Mouse (Mus musculus) hematopoietic multipotent progenitor cell, adult 10-12 weeks (in vitro differentiated cells): ENCODE data around the gene Nop9. TPM values are rescaled to one million over a fixed set of nuclear protein-coding genes. Genes with fewer than 3 reads are reported as not detected.

Experiments
- polyA plus RNA-seq: library from polyadenylated mRNA; stranded (reverse); fragments of >175 nt; gene quantifications from 2 replicates; pipeline ENCODE4 v1.2.3, GENCODE M21; 2012; ENCODE audit warnings: low replicate concordance

Gene Nop9
- polyA plus RNA-seq = 16.1 and 20.1 TPM in 2 replicates

DNA sequence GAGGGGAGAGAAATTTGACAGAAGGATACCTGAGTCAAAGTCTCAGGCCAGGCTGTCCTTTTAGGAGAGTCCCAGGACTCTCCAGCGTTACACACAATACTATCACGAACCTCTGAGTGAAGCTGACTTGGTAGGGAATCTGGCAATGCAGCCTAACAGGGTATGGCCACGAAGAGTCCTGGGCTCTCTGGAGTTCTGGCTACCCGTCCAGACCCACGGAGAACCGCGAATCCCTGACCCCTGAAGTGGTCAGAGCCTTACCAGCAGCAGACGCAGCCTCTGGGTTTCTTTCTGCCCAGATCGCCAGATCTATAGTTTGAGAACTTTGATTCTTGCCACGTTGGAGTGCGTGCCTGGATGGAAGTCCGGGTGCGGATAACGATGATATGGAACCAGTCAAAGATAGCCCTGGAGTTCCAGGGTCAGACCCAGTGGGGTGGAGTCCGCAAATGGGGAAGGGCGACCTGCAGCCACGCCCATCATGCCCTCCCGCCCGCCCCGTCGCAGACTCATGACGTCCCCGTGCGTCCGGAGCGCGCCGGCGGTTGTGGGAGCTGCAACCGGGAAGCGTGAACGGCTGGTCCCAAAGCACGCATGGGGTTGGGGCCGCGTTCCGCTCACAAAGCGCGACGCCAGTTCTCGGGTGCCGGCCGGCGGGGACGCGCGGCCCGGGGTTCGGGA is at the start of gene Nop9, which contains the start of gene Dhrs1:
TSS of gene Nop9 (plus strand) at position 514 of the 681 bp plus-strand sequence.
TSS of gene Dhrs1 (minus strand) at position 511 of the 681 bp plus-strand sequence.

DNA sequence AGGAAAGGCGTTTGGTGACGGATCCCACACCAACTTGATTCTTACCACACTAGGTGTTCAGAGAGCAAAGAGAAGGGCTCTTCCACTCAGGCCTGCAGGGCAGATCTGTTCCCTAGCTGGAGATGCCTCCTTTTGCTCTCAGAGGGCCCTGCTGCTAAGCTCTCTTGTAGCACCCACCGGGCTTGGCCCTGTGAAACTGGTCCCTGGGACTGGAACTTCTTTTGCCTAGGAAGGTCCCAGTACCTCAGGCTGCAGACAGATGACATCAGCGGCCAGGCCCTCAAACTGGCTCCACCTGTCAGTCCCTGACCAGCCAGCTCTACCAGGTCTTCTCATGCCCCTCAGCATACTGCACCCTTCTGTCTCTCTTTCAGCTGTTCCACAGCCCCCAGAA is 31.8 kb upstream of the Nop9 start, which contains the start of gene Tgm1:
TSS of gene Tgm1 (minus strand) at position 198 of the 394 bp plus-strand sequence.

DNA sequence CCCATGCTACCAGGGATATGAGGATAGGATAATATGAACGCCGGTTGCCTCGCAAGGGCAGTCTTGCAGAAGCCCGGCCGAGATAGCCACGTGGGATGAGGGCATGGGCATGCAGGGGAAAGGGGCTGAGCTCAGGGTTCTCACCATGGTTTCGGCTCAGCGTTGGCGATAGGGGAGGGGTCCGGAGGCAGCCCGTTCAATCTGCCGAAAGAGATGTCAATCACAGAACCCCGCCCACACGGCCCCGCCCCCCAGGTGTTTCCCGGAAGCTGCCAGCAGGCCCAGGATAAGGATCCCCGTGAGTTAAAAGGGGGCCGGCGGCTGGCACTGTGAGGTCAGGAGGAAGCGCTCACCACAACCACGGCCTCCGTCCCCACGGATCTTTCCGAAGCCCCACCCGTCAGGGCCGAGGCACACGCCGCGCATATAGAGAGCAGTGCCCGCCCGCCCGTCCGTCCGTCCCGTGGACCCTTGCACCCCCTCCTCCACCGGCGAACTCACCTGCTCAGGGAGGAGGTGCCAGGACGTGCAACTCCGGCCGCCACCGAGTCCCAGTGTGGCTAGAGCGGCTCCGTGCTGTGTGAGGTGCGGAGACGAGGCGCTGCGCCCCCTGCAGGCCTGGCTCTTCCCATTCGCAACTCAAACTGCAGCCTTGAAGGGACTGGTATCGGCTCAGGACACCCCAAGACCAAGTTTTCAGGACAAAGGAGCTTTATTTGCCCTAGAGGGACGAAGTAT is 23.6 kb upstream of the Nop9 start, which contains the start of gene Rabggta:
TSS of gene Rabggta (minus strand) at position 564 of the 738 bp plus-strand sequence.

DNA sequence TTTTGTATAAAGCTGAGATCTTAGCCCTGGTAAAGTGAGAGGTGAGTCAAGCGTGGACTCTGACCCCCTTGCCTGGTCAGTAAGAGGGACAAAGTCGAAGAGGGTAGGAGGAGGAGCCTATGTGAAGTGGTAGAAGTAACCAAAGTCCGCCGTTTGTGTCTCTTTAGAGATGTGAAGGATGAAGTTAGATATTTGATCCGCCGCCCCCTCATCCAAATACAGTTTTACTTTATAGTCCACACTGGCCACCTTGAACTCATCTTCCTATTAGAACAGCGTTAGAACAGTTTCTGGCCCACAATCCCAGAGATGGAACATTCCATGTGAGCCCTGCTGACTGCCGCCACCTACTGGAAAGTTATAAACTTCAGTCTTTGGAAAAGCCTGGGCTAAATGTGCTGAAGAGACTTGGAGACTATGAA is 12.9 kb downstream of the Nop9 start, which contains the start of gene Cideb:
TSS of gene Cideb (minus strand) at position 96 of the 422 bp plus-strand sequence.

DNA sequence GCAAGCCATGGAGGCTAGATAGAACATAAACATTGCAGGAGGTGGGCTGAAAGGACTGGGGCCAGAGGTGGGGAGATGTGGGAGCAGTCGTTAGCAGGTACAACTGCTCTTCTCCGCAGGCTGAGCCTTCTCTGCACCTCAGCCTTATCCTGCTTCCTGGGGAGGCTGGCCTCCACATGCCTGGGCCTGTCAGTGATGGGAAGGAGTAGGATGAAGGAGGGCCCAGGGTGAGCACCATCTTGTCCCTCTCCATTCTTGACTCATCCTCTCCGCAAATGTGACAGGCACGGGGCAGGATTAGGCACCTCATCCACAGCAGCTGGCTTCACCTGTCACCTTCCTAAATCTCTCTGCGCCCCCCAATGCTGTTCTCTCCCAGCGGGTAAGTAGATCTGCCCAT is 15.7 kb downstream of the Nop9 start, which contains the start of gene Ltb4r2:
TSS of gene Ltb4r2 (plus strand) at position 266 of the 400 bp plus-strand sequence.

DNA sequence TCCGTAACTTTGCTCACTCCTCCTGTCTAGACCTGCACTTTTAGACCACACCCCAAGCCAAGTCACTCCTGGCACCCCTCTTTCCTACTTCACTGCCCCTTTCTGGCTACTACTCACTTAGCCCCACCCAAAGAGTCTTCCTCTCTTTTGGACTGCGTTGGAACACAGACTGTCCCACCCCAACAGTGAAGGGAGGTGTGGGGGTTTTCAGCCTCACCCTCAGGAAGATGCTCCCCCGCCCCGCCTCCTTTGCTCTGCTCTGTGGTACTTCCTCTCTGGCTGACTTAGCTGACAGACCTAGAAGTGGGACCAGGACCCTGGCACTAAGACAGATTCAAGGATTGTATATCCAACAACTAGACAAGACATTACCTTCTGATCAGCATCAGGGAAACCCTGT is 20.2 kb downstream of the Nop9 start, which contains the start of gene Ltb4r1:
TSS of gene Ltb4r1 (plus strand) at position 267 of the 400 bp plus-strand sequence.

DNA sequence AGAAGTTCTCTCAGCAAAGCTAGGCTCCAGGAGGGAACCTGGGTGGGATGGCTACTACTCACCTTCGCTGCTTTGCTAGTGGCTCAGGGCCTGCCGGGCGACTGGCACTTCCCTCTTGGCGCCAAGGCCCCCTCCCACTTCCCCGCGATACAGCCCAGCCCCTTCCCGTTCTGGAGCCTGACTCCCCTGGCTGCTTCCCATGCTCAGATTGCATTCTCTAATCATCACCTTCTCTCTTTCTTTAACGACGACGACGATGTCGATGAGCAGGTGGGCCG is 38.4 kb downstream of the Nop9 start, which contains the start of gene Adcy4:
TSS of gene Adcy4 (minus strand) at position 138 of the 278 bp plus-strand sequence.

DNA sequence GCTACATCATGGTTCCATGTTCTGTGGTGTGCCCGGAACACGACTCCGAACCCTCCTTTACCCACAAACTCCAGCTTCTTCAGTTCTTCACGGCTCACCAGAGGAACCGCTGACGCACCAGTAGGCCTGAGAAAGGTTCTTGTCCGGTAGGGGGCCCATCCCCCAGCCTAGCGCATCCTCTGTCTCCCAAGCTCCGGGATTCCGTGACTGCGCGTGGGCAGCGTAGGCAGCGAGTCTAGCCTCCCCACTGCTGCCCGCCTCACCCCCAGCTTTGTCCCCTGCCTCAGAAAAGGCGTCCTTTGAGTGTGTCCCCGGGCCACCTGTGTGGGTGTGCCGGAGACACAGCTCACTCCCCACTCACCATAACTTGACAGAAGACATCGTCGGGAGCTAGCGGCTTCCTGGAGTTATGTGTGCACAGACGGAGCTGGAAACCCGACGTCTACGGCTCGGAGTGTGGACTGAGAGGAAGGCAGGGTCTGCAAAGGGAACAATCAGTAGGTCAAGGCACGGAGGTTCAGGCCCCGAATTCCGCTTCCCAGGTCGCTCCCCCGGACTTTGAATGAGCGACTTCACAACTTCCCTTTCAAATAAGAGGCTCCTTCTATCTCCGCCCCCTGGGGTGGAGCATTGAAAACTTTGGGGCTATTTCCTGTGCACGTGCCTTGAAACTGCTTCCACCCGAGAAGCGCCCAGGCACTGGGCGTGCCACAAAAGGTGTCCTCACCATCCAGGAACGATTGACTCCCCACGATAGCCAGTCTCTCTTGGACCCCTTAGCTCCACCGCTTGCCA is 43.0 kb downstream of the Nop9 start, which contains the start of gene Ripk3:
TSS of gene Ripk3 (minus strand) at position 610 of the 795 bp plus-strand sequence.

Other genes starting within 250 kb of the Nop9 start
- gene Cpne6, start 235.2 kb upstream of the Nop9 start, polyA plus RNA-seq = not detected in 2 replicates
- not detected in 2 replicates for gene Nrl, start 220.7 kb upstream of the Nop9 start, polyA plus RNA-seq
- gene Pck2, start 205.4 kb upstream of the Nop9 start, polyA plus RNA-seq = 40.5 and 60.9 TPM in 2 replicates
- 66.7 and 69.0 TPM in 2 replicates for gene Dcaf11, start 185.7 kb upstream of the Nop9 start, polyA plus RNA-seq
- 2.0 TPM in 1 of 2 replicates, not detected in the other for gene A730061H03Rik, start 185.3 kb upstream of the Nop9 start, polyA plus RNA-seq
- 0.33 TPM in 1 of 2 replicates, not detected in the other for gene Fitm1, start 170.1 kb upstream of the Nop9 start, polyA plus RNA-seq
- 226 and 353 TPM in 2 replicates for gene Psme1, start 167.6 kb upstream of the Nop9 start, polyA plus RNA-seq
- gene Emc9, start 160.4 kb upstream of the Nop9 start, polyA plus RNA-seq = 10.0 and 14.4 TPM in 2 replicates
- 65.8 and 135 TPM in 2 replicates for gene Psme2, start 154.6 kb upstream of the Nop9 start, polyA plus RNA-seq
- 46.9 and 59.8 TPM in 2 replicates for gene Rnf31, start 154.0 kb upstream of the Nop9 start, polyA plus RNA-seq
- 35.4 and 179 TPM in 2 replicates for gene Irf9, start 142.1 kb upstream of the Nop9 start, polyA plus RNA-seq
- gene Rec8, start 127.7 kb upstream of the Nop9 start, polyA plus RNA-seq = 0.49 and 0.84 TPM in 2 replicates
- gene Ipo4, start 109.7 kb upstream of the Nop9 start, polyA plus RNA-seq = 14.0 and 57.8 TPM in 2 replicates
- gene Gm49378, start 107.8 kb upstream of the Nop9 start, polyA plus RNA-seq = 3.7 TPM in 1 of 2 replicates, not detected in the other
- 14.0 and 32.8 TPM in 2 replicates for gene Tm9sf1, start 101.9 kb upstream of the Nop9 start, polyA plus RNA-seq
- 0.45 and 0.48 TPM in 2 replicates for gene Tssk4, start 95.5 kb upstream of the Nop9 start, polyA plus RNA-seq
- gene Mdp1, start 85.2 kb upstream of the Nop9 start, polyA plus RNA-seq = 18.5 and 23.8 TPM in 2 replicates
- gene Gmpr2, start 73.8 kb upstream of the Nop9 start, polyA plus RNA-seq = 5.9 and 22.3 TPM in 2 replicates
- 36.9 and 68.6 TPM in 2 replicates for gene Nedd8, start 73.6 kb upstream of the Nop9 start, polyA plus RNA-seq
- 48.2 and 59.6 TPM in 2 replicates for gene Tinf2, start 63.9 kb upstream of the Nop9 start, polyA plus RNA-seq
- gene Tgm1, start 31.8 kb upstream of the Nop9 start, polyA plus RNA-seq = 13.8 and 16.6 TPM in 2 replicates
- gene Rabggta, start 23.4 kb upstream of the Nop9 start, polyA plus RNA-seq = 27.4 and 45.7 TPM in 2 replicates
- 8.3 and 9.9 TPM in 2 replicates for gene Dhrs1, start within 50 bp of the Nop9 start, polyA plus RNA-seq
- gene Cideb, start 12.8 kb downstream of the Nop9 start, polyA plus RNA-seq = 0.11 and 0.15 TPM in 2 replicates
- 0.13 and 0.56 TPM in 2 replicates for gene Ltb4r2, start 15.7 kb downstream of the Nop9 start, polyA plus RNA-seq
- gene Ltb4r1, start 20.3 kb downstream of the Nop9 start, polyA plus RNA-seq = 4.6 and 38.8 TPM in 2 replicates
- 0.45 and 1.2 TPM in 2 replicates for gene Adcy4, start 38.4 kb downstream of the Nop9 start, polyA plus RNA-seq
- gene Ripk3, start 43.2 kb downstream of the Nop9 start, polyA plus RNA-seq = 43.4 and 85.4 TPM in 2 replicates
- 0.08 and 0.16 TPM in 2 replicates for gene Nfatc4, start 77.5 kb downstream of the Nop9 start, polyA plus RNA-seq
- gene Nynrin, start 108.3 kb downstream of the Nop9 start, polyA plus RNA-seq = 0.58 and 0.74 TPM in 2 replicates
- 0.03 and 0.25 TPM in 2 replicates for gene Cbln3, start 138.7 kb downstream of the Nop9 start, polyA plus RNA-seq
- 32.4 and 55.4 TPM in 2 replicates for gene Khnyn, start 139.3 kb downstream of the Nop9 start, polyA plus RNA-seq
- gene Sdr39u1, start 154.6 kb downstream of the Nop9 start, polyA plus RNA-seq = 13.1 and 24.5 TPM in 2 replicates
- gene Cma1, start 199.0 kb downstream of the Nop9 start, polyA plus RNA-seq = 0.73 and 2.0 TPM in 2 replicates
- not detected in 2 replicates for gene Cma2, start 205.3 kb downstream of the Nop9 start, polyA plus RNA-seq